Mouse (Mus musculus): ENCODE measurements around the gene Gm9970. TPM values are rescaled to one million over a fixed set of nuclear protein-coding genes. Genes with fewer than 3 reads are reported as not detected.

Gm9970 gene
- polyA plus RNA-seq, 1 experiment from 2014 or later = 0.37 TPM

DNA sequence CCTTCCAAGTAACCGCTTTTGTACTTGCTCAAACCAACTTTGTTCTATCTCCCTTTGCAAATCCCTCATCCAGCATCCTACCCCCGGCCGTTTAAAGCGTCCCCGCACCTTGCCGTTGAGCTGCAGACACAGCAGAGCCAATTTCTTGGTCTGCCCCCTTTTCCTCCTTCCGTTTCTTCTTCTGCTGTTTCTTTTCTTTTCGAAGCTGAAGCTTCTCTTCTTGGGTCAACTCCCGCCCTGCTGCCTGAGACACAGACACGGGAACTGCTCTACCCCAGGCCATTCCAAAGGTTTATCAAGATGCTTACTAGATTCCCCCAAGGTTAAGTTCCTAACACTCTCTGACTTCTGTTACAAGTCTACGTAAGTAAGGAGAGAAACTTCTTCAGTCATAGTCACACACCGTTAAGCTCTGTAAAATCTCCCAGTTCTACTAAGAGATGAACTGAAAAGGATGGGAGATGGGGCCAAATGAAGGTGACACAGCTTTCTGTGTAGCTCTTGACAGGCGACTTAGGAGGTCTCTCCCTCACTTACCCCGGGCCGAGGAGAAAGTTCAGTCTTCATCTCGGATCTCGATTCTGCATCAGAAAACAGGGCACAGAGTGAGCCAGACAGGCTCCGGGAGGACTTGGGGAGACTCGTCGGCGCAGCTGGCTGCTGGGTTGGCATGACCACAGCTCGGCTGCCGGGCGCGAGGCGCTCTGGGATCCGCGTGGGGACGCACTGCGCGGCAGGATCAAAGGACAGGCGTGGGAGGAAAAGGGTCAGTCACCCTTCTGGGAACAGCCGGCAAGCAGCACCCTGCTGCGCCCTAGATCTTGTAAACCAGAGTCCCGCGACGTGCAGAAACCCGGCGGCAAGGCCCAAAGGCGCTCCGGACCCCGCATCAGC is 48.7 kb downstream of the Gm9970 start:
- Histone ChIP-seq H3K9me3 (ENCODE audit: low read depth, low read length) (no peaks in the 10 kb centered on the region), H3K4me3 (ENCODE audit: low read depth, low read length) (peak overlapping the region; percentile 84), H3K4me1 (ENCODE audit: insufficient read depth) (peaks cover 8% of the 10 kb centered on the region; the same call in 1 of the 2 replicates), H3K27ac (ENCODE audit: low read depth) (peak overlapping the region; percentile 87), H3K9ac (peak overlapping the region; percentile 79), H3K4me2 (peak overlapping the region; percentile 80), H3K27me3 (ENCODE audit: insufficient read depth, low read length) (no peaks in the 10 kb centered on the region), H3K36me3 (ENCODE audit: insufficient read depth) (peaks cover 66% of the 10 kb centered on the region)
- 11% methylated on average over 42 of the region's 42 CpGs for WGBS
- DNase-seq = peak; percentile 70
- no peak; the same call in 1 of the 2 replicates for ATAC-seq (ENCODE audit: insufficient read depth)
- TF ChIP-seq CTCF (IDR thresholded peaks at IDR 0.05; ENCODE audit: low read depth) = no peak

Other genes starting within 250 kb of the Gm9970 start
- 148 and 159 TPM in 2 replicates for gene Atraid, start 192.9 kb downstream of the Gm9970 start, polyA plus RNA-seq (2014; fragmentation: Nextera tagmentation; extraction: Ambion mirVana)
- gene Slc5a6, start 192.3 kb downstream of the Gm9970 start, polyA plus RNA-seq (2014; fragmentation: Nextera tagmentation; extraction: Ambion mirVana) = 7.2 and 8.0 TPM in 2 replicates
- 38.0 and 43.4 TPM in 2 replicates for gene Cad, start 186.5 kb downstream of the Gm9970 start, polyA plus RNA-seq (2014; fragmentation: Nextera tagmentation; extraction: Ambion mirVana)
- not detected in 2 replicates for gene Dnajc5g, start 134.9 kb downstream of the Gm9970 start, polyA plus RNA-seq (2014; fragmentation: Nextera tagmentation; extraction: Ambion mirVana)
- gene Slc30a3, start 133.0 kb downstream of the Gm9970 start, polyA plus RNA-seq (2014; fragmentation: Nextera tagmentation; extraction: Ambion mirVana) = 0.38 TPM in 1 of 2 replicates, not detected in the other
- 0.30 TPM in 1 of 2 replicates, not detected in the other for gene Trim54, start 124.5 kb downstream of the Gm9970 start, polyA plus RNA-seq (2014; fragmentation: Nextera tagmentation; extraction: Ambion mirVana)
- not detected in 2 replicates for gene Ucn, start 102.4 kb downstream of the Gm9970 start, polyA plus RNA-seq (2014; fragmentation: Nextera tagmentation; extraction: Ambion mirVana)
- 55.3 and 58.3 TPM in 2 replicates for gene Mpv17, start 87.0 kb downstream of the Gm9970 start, polyA plus RNA-seq (2014; fragmentation: Nextera tagmentation; extraction: Ambion mirVana)
- gene Gm29609, start 61.3 kb downstream of the Gm9970 start, polyA plus RNA-seq (2014; fragmentation: Nextera tagmentation; extraction: Ambion mirVana) = 0.68 and 0.92 TPM in 2 replicates
- 74.1 and 78.6 TPM in 2 replicates for gene Gtf3c2, start 61.1 kb downstream of the Gm9970 start, polyA plus RNA-seq (2014; fragmentation: Nextera tagmentation; extraction: Ambion mirVana)
- 130 and 131 TPM in 2 replicates for gene Snx17, start 48.0 kb downstream of the Gm9970 start, polyA plus RNA-seq (2014; fragmentation: Nextera tagmentation; extraction: Ambion mirVana)
- gene Eif2b4, start 47.8 kb downstream of the Gm9970 start, polyA plus RNA-seq (2014; fragmentation: Nextera tagmentation; extraction: Ambion mirVana) = 64.2 and 70.6 TPM in 2 replicates
- gene Zfp513, start 38.9 kb downstream of the Gm9970 start, polyA plus RNA-seq (2014; fragmentation: Nextera tagmentation; extraction: Ambion mirVana) = 5.4 and 7.1 TPM in 2 replicates
- 144 and 148 TPM in 2 replicates for gene Ppm1g, start 20.5 kb downstream of the Gm9970 start, polyA plus RNA-seq (2014; fragmentation: Nextera tagmentation; extraction: Ambion mirVana)
- 158 and 165 TPM in 2 replicates for gene Nrbp1, start 368 bp downstream of the Gm9970 start, polyA plus RNA-seq (2014; fragmentation: Nextera tagmentation; extraction: Ambion mirVana)
- gene Krtcap3, start 10.5 kb upstream of the Gm9970 start, polyA plus RNA-seq (2014; fragmentation: Nextera tagmentation; extraction: Ambion mirVana) = 31.1 and 32.0 TPM in 2 replicates
- 32.3 and 36.4 TPM in 2 replicates for gene Ift172, start 49.9 kb upstream of the Gm9970 start, polyA plus RNA-seq (2014; fragmentation: Nextera tagmentation; extraction: Ambion mirVana)
- 58.5 and 68.6 TPM in 2 replicates for gene Fndc4, start 54.8 kb upstream of the Gm9970 start, polyA plus RNA-seq (2014; fragmentation: Nextera tagmentation; extraction: Ambion mirVana)
- gene Gckr, start 56.2 kb upstream of the Gm9970 start, polyA plus RNA-seq (2014; fragmentation: Nextera tagmentation; extraction: Ambion mirVana) = 0.34 TPM in 1 of 2 replicates, not detected in the other
- 50.1 and 51.8 TPM in 2 replicates for gene Zfp512, start 211.2 kb upstream of the Gm9970 start, polyA plus RNA-seq (2014; fragmentation: Nextera tagmentation; extraction: Ambion mirVana)
- gene 4930548H24Rik, start 244.5 kb upstream of the Gm9970 start, polyA plus RNA-seq (2014; fragmentation: Nextera tagmentation; extraction: Ambion mirVana) = 0.16 and 0.18 TPM in 2 replicates